Mouse (Mus musculus) C2C12 (cell line): ENCODE results near the gene Rpl19.

ENCODE experiments used
- CEBPB ChIP-seq: IDR thresholded peaks from one replicate; pipeline ENCODE4 v1.6.1; 2011; ENCODE audit warnings: low read depth, mild to moderate bottlenecking, control low read depth, moderate library complexity
- CTCF ChIP-seq: IDR thresholded peaks from one replicate; pipeline ENCODE4 v1.5.1; 2011; ENCODE audit not compliant: control insufficient read depth, insufficient read depth, insufficient read length
- MAX ChIP-seq: IDR thresholded peaks from one replicate; pipeline ENCODE4 v1.6.1; 2011; ENCODE audit warnings: mild to moderate bottlenecking, control low read depth
- MYOG ChIP-seq: IDR thresholded peaks from one replicate; pipeline ENCODE4 v1.6.1; 2011; ENCODE audit not compliant: control insufficient read depth, insufficient read length; ENCODE audit errors: extremely low read depth

DNA sequence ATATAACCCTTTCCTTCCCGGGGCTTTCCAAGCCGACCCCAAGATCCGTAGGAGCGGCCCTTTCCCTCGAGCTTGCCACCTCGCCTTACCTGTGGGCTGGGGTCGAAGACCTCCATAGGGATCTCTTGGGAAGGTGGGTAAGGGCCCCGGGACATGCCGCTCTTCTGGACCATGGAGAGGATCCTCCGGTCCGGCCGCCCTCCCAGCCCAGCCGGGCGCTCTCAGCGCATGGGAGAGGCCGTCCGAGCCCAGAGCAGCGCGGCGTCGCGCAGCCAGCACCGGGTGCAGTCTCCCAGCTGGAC is 4.3 kb upstream of the Rpl19 start:
- TF ChIP-seq CTCF (no peak), CEBPB (no peak), MAX (peak; percentile 21), MYOG (no peak)
